Mouse (Mus musculus) skeletal muscle tissue, postnatal 0 days (tissue): ENCODE measurements around the gene Serpina3k. TPM values are rescaled to one million over a fixed set of nuclear protein-coding genes. Genes with fewer than 3 reads are reported as not detected.

ENCODE experiments used
- polyA plus RNA-seq: library from polyadenylated mRNA; unstranded; fragments of >200 nt; fragmentation: Nextera tagmentation; extraction: Ambion mirVana; gene quantifications from 2 replicates; pipeline ENCODE4 v1.2.1, GENCODE M21; 2015

Serpina3k gene
- 0.22 TPM in 2 replicates for polyA plus RNA-seq

DNA sequence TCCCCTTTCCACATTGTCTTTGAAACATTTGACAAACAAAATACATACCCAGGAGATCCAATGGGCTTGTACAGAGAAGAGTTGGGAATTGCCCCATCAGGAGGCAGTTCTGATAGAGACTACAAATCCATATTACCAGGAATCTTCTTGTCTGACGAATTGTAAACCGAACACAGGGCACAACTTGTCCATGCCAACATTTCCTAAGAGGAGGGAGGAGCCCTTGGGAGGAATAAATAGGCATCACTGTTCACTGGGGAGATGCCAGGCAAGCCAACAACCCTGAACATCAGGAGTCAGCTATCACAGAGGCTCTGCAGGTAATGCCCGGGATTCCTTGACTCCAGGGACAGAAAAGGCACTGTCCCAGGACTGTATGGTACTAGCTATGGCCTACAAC, at the start of gene Serpina3k, which contains the start of gene Serpina3m:
Gene Serpina3k, plus strand, starts transcription at position 261 of the 400 bp plus-strand sequence.
Gene Serpina3m, plus strand, starts transcription at position 261 of the 400 bp plus-strand sequence.

DNA sequence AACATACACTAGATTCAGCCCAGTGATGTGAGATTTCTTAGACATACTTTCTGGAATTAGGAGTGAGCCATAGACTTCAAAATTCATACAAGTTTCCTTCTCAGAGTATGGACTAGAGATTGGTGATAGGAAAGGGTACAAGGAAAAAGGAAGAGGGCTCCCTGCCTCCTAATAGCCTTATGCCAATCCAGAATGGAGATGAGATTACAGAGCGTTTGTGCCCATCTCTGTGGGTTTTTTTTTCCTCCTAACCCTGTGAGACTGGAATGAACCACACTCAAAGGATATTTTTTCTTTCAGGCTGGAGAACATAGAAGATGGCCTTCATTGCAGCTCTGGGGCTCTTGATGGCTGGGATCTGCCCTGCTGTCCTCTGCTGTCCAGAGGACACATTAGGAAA, 24.0 kb upstream of the Serpina3k start, which contains the start of gene Serpina3j:
Gene Serpina3j, plus strand, starts transcription at position 301 of the 400 bp plus-strand sequence.

Other genes with a start within 250 kb of the Serpina3k start
- gene Serpina5, start 237.4 kb upstream of the Serpina3k start, polyA plus RNA-seq, result not detected in 2 replicates
- not detected in 2 replicates for gene Serpina3a, start 225.8 kb upstream of the Serpina3k start, polyA plus RNA-seq
- 0.06 TPM in 1 of 2 replicates, not detected in the other for gene Serpina3b, start 210.5 kb upstream of the Serpina3k start, polyA plus RNA-seq
- gene Serpina3c, start 184.6 kb upstream of the Serpina3k start, polyA plus RNA-seq, result 0.88 and 10.0 TPM in 2 replicates
- gene Serpina3f, start 123.9 kb upstream of the Serpina3k start, polyA plus RNA-seq, result 0.10 and 0.26 TPM in 2 replicates
- gene Serpina3g, start 102.2 kb upstream of the Serpina3k start, polyA plus RNA-seq, result 2.3 and 3.4 TPM in 2 replicates
- 0.07 and 0.14 TPM in 2 replicates for gene Serpina3i, start 75.4 kb upstream of the Serpina3k start, polyA plus RNA-seq
- gene Serpina3j, start 23.9 kb upstream of the Serpina3k start, polyA plus RNA-seq, result 0.10 TPM in 1 of 2 replicates, not detected in the other
- 0.18 TPM in 1 of 2 replicates, not detected in the other for gene Serpina3m, start within 50 bp of the Serpina3k start, polyA plus RNA-seq
- 0.27 and 0.58 TPM in 2 replicates for gene Serpina3n, start 68.2 kb downstream of the Serpina3k start, polyA plus RNA-seq
- gene Gsc, start 134.8 kb downstream of the Serpina3k start, polyA plus RNA-seq, result 1.7 and 1.9 TPM in 2 replicates